10 mouse cellular contexts compared by ENCODE assay signal in the genomic region with DNA sequence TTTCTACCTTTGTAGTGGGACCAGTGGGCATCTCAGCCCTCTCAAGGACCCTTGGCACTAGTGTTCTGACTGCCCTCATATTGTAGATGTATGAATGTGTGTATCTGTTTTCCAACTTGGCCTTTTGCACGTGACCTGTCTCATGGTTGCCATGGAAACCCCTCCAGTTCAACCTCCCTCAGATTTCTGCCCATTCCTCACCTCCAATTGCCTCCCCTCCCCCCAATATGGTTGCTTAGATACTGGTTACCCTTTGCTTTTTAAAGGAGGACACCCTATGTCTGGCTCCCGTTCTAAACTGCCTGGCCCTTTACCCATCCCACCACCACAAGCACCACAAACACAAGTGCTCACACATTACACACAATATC. TPM values are rescaled to one million over a fixed set of nuclear protein-coding genes. Genes with fewer than 3 reads are reported as not detected.
A peak's percentile ranks its signal among the peaks of the same experiment; 100 is the strongest.
DNase-seq lines count a peak whose midpoint lies in the region; ATAC-seq and TF ChIP-seq lines count a peak whose summit lies in the region.
"Had no signal": no experiment of that assay in that cellular context is flagged by ENCODE, and none has a peak within 500 bp of the region (broad histone marks: within the 10 kb centered on the region; RNA-seq: fewer than 3 reads in every experiment).

No protein-coding gene starts in this region.

- H3K27ac ChIP-seq in lung, embryonic 16.5 days (ENCODE audit: low read length) = no peak overlapping the region
- 0 out of 2 replicates have a peak overlapping the region, but pooled peaks have one; percentile 63 for H3K27ac ChIP-seq in limb, embryonic 13.5 days
- no peak overlapping the region for H3K27ac ChIP-seq in stomach, postnatal 0 days (replicated peaks)

- 17% methylated on average over 2 of the region's 2 CpGs for WGBS in lung, embryonic 16.5 days
- WGBS in limb, embryonic 13.5 days = 48% methylated on average over 2 of the region's 2 CpGs
- WGBS in stomach, postnatal 0 days = 32% methylated on average over 2 of the region's 2 CpGs

- DNase-seq in cerebellum, postnatal 10 days = peak; percentile 81 to 85
- no peak for DNase-seq in cerebellum, adult 11-12 months
- no peak for DNase-seq in lung, postnatal 36 days
- DNase-seq in stomach, postnatal 0 days (ENCODE audit: low spot score) = no peak
- DNase-seq in right cerebral cortex, postnatal 14 days = no peak
- no peak for DNase-seq in spleen, postnatal 36 days (ENCODE audit: low spot score in 2 of 2)
- DNase-seq: adrenal gland, postnatal 10 days; heart, postnatal 10 days had no signal

- H3K4me1 ChIP-seq in lung, embryonic 16.5 days (replicated peaks; ENCODE audit: control insufficient read depth, insufficient read depth, low read length) = peaks cover 8% of the 10 kb centered on the region; the same call in 1 of the 2 replicates
- peaks cover 43% of the 10 kb centered on the region for H3K4me1 ChIP-seq in limb, embryonic 13.5 days
- no peaks in the 10 kb centered on the region; the same call in 1 of the 2 replicates for H3K4me1 ChIP-seq in stomach, postnatal 0 days (replicated peaks; ENCODE audit: control insufficient read depth, insufficient read depth)

- no peaks in the 10 kb centered on the region for H3K36me3 ChIP-seq in lung, embryonic 16.5 days (ENCODE audit: control insufficient read depth, insufficient read depth, low read length)
- peaks cover 9% of the 10 kb centered on the region for H3K36me3 ChIP-seq in limb, embryonic 13.5 days
- H3K36me3 ChIP-seq in stomach, postnatal 0 days (ENCODE audit: control insufficient read depth, insufficient read depth, low read length) = no peaks in the 10 kb centered on the region

- peak overlapping the region; percentile 96 for H3K4me2 ChIP-seq in lung, embryonic 16.5 days (ENCODE audit: low read depth, low read length)
- H3K4me2 ChIP-seq in limb, embryonic 13.5 days (replicated peaks) = peak overlapping the region; percentile 84
- peak overlapping the region; percentile 80 for H3K4me2 ChIP-seq in stomach, postnatal 0 days (replicated peaks; ENCODE audit: low read depth)

- ATAC-seq in lung, embryonic 16.5 days (ENCODE audit: low read depth) = no peak
- no peak for ATAC-seq in limb, embryonic 13.5 days (ENCODE audit: low FRiP score, low read depth)
- no peak for ATAC-seq in stomach, postnatal 0 days (ENCODE audit: low FRiP score, low TSS enrichment)

- H3K4me3 ChIP-seq in lung, embryonic 16.5 days (ENCODE audit: low read length) = peak overlapping the region; percentile 64
- H3K4me3 ChIP-seq in limb, embryonic 13.5 days = peak overlapping the region; percentile 71
- H3K4me3 ChIP-seq in stomach, postnatal 0 days (ENCODE audit: low read depth, low read length) = peak overlapping the region; percentile 47

- H3K27me3 ChIP-seq in lung, embryonic 16.5 days (ENCODE audit: control insufficient read depth, insufficient read depth, low read depth, low read length) = peaks cover 12% of the 10 kb centered on the region; the same call in 1 of the 2 replicates
- no peaks in the 10 kb centered on the region; the same call in 1 of the 2 replicates for H3K27me3 ChIP-seq in limb, embryonic 13.5 days
- no peaks in the 10 kb centered on the region for H3K27me3 ChIP-seq in stomach, postnatal 0 days (ENCODE audit: control insufficient read depth, insufficient read depth, low read length)

- TF ChIP-seq CTCF in stomach, postnatal 0 days (IDR thresholded peaks at IDR 0.05; ENCODE audit: low read depth) = no peak

- no peaks in the 10 kb centered on the region for H3K9me3 ChIP-seq in lung, embryonic 16.5 days (ENCODE audit: control insufficient read depth, low read length)
- no peaks in the 10 kb centered on the region for H3K9me3 ChIP-seq in limb, embryonic 13.5 days
- H3K9me3 ChIP-seq in stomach, postnatal 0 days (ENCODE audit: control insufficient read depth, low read length) = no peaks in the 10 kb centered on the region

- no peak for TF ChIP-seq EP300 in stomach, postnatal 0 days (optimal IDR thresholded peaks at IDR 0.05)

- H3K9ac ChIP-seq in lung, embryonic 16.5 days (ENCODE audit: low read length) = no peak overlapping the region
- H3K9ac ChIP-seq in limb, embryonic 13.5 days = peak overlapping the region; percentile 83
- no peak overlapping the region for H3K9ac ChIP-seq in stomach, postnatal 0 days (ENCODE audit: low read length)

RNA-seq across cellular contexts. Expression of gene Fxyd6, which starts 1.3 kb away (rescaled TPM):
- 32.7 and 36.5 TPM in 2 replicates for polyA plus RNA-seq in lung, embryonic 16.5 days (2015; fragmentation: Nextera tagmentation; extraction: Ambion mirVana)
- 134 and 137 TPM in 2 replicates for polyA plus RNA-seq in limb, embryonic 13.5 days (2015; fragmentation: Nextera tagmentation; extraction: Ambion mirVana)
- polyA plus RNA-seq in stomach, postnatal 0 days (2015; fragmentation: Nextera tagmentation; extraction: Ambion mirVana) = 50.3 and 66.9 TPM in 2 replicates

RNA-seq across cellular contexts. Expression of gene Fxyd2, which starts 28.1 kb away (rescaled TPM):
- 2.3 and 2.5 TPM in 2 replicates for polyA plus RNA-seq in lung, embryonic 16.5 days (2015; fragmentation: Nextera tagmentation; extraction: Ambion mirVana)
- polyA plus RNA-seq in limb, embryonic 13.5 days (2015; fragmentation: Nextera tagmentation; extraction: Ambion mirVana) = 3.8 and 5.9 TPM in 2 replicates
- polyA plus RNA-seq in stomach, postnatal 0 days (2015; fragmentation: Nextera tagmentation; extraction: Ambion mirVana) = 1.3 and 2.2 TPM in 2 replicates

RNA-seq across cellular contexts. Expression of gene Tmprss13, which starts 52.4 kb away (rescaled TPM):
- 0.36 and 0.39 TPM in 2 replicates for polyA plus RNA-seq in lung, embryonic 16.5 days (2015; fragmentation: Nextera tagmentation; extraction: Ambion mirVana)
- polyA plus RNA-seq in limb, embryonic 13.5 days (2015; fragmentation: Nextera tagmentation; extraction: Ambion mirVana) = 1.6 and 1.7 TPM in 2 replicates
- 33.1 and 33.6 TPM in 2 replicates for polyA plus RNA-seq in stomach, postnatal 0 days (2015; fragmentation: Nextera tagmentation; extraction: Ambion mirVana)

RNA-seq across cellular contexts. Expression of gene Dscaml1, which starts 55.1 kb away (rescaled TPM):
- polyA plus RNA-seq in lung, embryonic 16.5 days (2015; fragmentation: Nextera tagmentation; extraction: Ambion mirVana) = 0.18 and 0.24 TPM in 2 replicates
- 0.79 and 0.83 TPM in 2 replicates for polyA plus RNA-seq in limb, embryonic 13.5 days (2015; fragmentation: Nextera tagmentation; extraction: Ambion mirVana)
- polyA plus RNA-seq in stomach, postnatal 0 days (2015; fragmentation: Nextera tagmentation; extraction: Ambion mirVana) = 0.17 and 0.23 TPM in 2 replicates

Comparison
In these comparisons a context has a peak if more than half of its experiments do, and no peak if none do; other contexts are left out.
1. DNase-seq: peak in cerebellum, postnatal 10 days (2 of 2); none in cerebellum, adult 11-12 months (single experiment), lung, postnatal 36 days (single experiment), stomach, postnatal 0 days (single experiment), right cerebral cortex, postnatal 14 days (single experiment) and spleen, postnatal 36 days (0 of 2).
2. RNA of gene Tmprss13, which starts 52.4 kb away (polyA plus RNA-seq): 33.1 to 33.6 TPM in stomach, postnatal 0 days; 1.6 to 1.7 TPM in limb, embryonic 13.5 days and 0.36 to 0.39 TPM in lung, embryonic 16.5 days; every median in the first group is over 10 times any median in the second.
3. Peak in every context shown above with its lines, with median percentiles within 50 percentile points of each other: H3K4me2 ChIP-seq and H3K4me3 ChIP-seq.